Mouse (Mus musculus): ENCODE data around the gene Prim1. TPM values are rescaled to one million over a fixed set of nuclear protein-coding genes. Genes with fewer than 3 reads are reported as not detected.
"Not testable (repeated sequence)": the region's sequence is repeated elsewhere in the genome, so short reads cannot be mapped to it uniquely, and the experiment has no call there.

The Prim1 gene
- polyA plus RNA-seq, 1 experiment: 27.8 TPM

DNA sequence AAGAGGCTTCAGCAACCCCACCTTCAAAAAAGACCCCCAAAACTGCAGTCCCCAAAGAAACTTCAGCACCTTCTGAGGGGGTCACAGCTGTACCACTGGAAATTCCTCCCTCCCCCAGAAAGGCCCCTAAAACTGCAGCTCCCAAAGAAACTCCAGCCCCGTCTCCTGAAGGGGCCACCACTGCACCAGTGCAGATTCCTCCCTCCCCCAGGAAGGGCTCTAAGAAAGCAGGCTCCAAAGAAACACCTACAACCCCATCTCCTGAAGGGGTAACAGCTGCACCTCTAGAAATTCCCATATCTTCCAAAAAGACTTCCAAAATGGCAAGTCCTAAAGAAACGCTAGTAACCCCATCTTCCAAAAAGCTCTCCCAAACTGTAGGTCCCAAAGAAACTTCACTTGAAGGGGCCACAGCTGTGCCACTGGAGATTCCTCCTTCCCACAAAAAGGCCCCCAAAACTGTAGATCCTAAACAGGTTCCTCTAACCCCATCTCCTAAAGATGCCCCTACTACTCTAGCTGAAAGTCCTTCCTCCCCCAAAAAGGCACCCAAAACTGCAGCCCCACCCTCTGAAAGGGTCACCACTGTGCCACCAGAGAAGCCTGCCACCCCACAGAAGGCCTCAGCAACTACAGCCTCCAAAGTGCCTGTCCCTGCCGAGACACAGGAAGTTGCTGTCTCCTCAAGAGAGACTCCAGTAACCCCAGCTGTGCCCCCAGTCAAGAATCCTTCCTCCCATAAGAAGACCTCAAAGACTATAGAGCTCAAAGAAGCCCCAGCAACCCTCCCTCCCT, 28.3 kb downstream of the Prim1 start:
- H3K79me3 ChIP-seq (ENCODE audit: low read depth): peaks cover 79% of the 10 kb centered on the region
- H3K27me3 ChIP-seq (ENCODE audit: control insufficient read depth, insufficient read depth, insufficient read length): no peaks in the 10 kb centered on the region
- H3K79me2 ChIP-seq (ENCODE audit: control insufficient read depth, insufficient read depth): peaks cover 85% of the 10 kb centered on the region
- no peak overlapping the region for H3K4me3 ChIP-seq (ENCODE audit: insufficient read depth, poor library complexity, severe bottlenecking)
- H3K36me3 ChIP-seq (ENCODE audit: control insufficient read depth, insufficient read depth): peaks cover 98% of the 10 kb centered on the region
- no peak overlapping the region for H3ac ChIP-seq (ENCODE audit: control insufficient read depth, insufficient read length, low read depth)
- TF ChIP-seq CTCF (IDR thresholded peaks at IDR 0.05; ENCODE audit: control insufficient read depth, insufficient read depth, insufficient read length) (no peak), MAX (IDR thresholded peaks at IDR 0.05) (no peak), FOSL1 (IDR thresholded peaks at IDR 0.05; ENCODE audit: insufficient read depth, low read length, poor library complexity, severe bottlenecking) (no peak), USF1 (IDR thresholded peaks at IDR 0.05; ENCODE audit: low read depth) (no peak), MYOD1 (IDR thresholded peaks at IDR 0.05; ENCODE audit: control insufficient read depth, insufficient read length, low read depth) (no peak), CEBPB (IDR thresholded peaks at IDR 0.05; ENCODE audit: low read depth) (no peak), MYOG (IDR thresholded peaks at IDR 0.05; ENCODE audit: control insufficient read depth, extremely low read depth, insufficient read length) (no peak)

DNA sequence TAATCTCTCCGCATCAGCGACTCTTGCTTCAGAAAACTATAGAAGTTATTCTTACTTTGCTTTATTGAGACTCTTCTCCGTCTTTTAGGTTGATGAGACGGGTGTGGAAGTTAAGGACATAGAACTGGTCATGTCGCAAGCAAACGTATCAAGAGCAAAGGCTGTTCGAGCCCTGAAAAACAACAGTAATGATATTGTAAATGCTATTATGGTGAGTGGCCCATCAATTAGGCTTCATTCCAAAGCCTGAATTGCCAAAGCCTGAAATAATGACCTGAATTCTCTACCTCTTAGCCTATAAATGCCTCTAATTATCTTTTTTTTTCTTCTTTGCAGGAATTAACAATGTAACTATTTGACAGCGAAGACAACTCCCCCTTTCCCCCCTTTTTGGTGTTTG, 33.2 kb downstream of the Prim1 start:
- no peak overlapping the region for H3ac ChIP-seq (ENCODE audit: control insufficient read depth, insufficient read length, low read depth)
- H3K79me3 ChIP-seq (ENCODE audit: low read depth): peaks cover 32% of the 10 kb centered on the region
- peaks cover 36% of the 10 kb centered on the region for H3K79me2 ChIP-seq (ENCODE audit: control insufficient read depth, insufficient read depth)
- TF ChIP-seq MAX (IDR thresholded peaks at IDR 0.05) (no peak), CTCF (IDR thresholded peaks at IDR 0.05; ENCODE audit: control insufficient read depth, insufficient read depth, insufficient read length) (no peak), MYOD1 (IDR thresholded peaks at IDR 0.05; ENCODE audit: control insufficient read depth, insufficient read length, low read depth) (no peak), CEBPB (IDR thresholded peaks at IDR 0.05; ENCODE audit: low read depth) (no peak), MYOG (IDR thresholded peaks at IDR 0.05; ENCODE audit: control insufficient read depth, extremely low read depth, insufficient read length) (no peak), FOSL1 (IDR thresholded peaks at IDR 0.05; ENCODE audit: insufficient read depth, low read length, poor library complexity, severe bottlenecking) (no peak), USF1 (IDR thresholded peaks at IDR 0.05; ENCODE audit: low read depth) (no peak)
- no peak overlapping the region for H3K4me3 ChIP-seq (ENCODE audit: insufficient read depth, poor library complexity, severe bottlenecking)
- no peaks in the 10 kb centered on the region for H3K27me3 ChIP-seq (ENCODE audit: control insufficient read depth, insufficient read depth, insufficient read length)
- peaks cover 83% of the 10 kb centered on the region for H3K36me3 ChIP-seq (ENCODE audit: control insufficient read depth, insufficient read depth)

DNA sequence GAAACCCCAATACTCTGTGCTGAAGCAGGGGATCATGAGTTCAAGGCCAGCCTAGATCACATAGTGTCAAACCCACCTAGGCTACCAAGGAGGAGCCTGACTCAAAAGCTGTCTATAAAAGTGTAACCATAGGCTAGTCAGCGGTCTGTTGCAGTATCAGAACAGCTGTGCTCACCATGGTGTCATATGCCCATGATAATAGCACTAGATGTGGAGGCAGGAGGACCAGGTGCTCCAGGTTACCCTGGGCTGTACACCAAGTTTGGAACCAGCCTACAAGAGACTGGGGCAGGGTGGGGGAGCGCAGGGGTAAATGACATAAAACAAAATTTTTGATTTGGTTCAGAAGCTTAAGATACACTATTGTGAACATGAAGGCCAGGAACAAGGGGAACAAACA, 34.8 kb downstream of the Prim1 start:
- no peak for TF ChIP-seq MYOD1 (IDR thresholded peaks at IDR 0.05; ENCODE audit: control insufficient read depth, insufficient read length, low read depth)
- peaks cover 67% of the 10 kb centered on the region for H3K36me3 ChIP-seq (ENCODE audit: control insufficient read depth, insufficient read depth)
- H3K79me3 ChIP-seq (ENCODE audit: low read depth): peaks cover 16% of the 10 kb centered on the region
- no peak overlapping the region for H3ac ChIP-seq (ENCODE audit: control insufficient read depth, insufficient read length, low read depth)
- H3K79me2 ChIP-seq (ENCODE audit: control insufficient read depth, insufficient read depth): peaks cover 20% of the 10 kb centered on the region
- H3K27me3 ChIP-seq (ENCODE audit: control insufficient read depth, insufficient read depth, insufficient read length): no peaks in the 10 kb centered on the region
- H3K4me3 ChIP-seq (ENCODE audit: insufficient read depth, poor library complexity, severe bottlenecking): no peak overlapping the region

DNA sequence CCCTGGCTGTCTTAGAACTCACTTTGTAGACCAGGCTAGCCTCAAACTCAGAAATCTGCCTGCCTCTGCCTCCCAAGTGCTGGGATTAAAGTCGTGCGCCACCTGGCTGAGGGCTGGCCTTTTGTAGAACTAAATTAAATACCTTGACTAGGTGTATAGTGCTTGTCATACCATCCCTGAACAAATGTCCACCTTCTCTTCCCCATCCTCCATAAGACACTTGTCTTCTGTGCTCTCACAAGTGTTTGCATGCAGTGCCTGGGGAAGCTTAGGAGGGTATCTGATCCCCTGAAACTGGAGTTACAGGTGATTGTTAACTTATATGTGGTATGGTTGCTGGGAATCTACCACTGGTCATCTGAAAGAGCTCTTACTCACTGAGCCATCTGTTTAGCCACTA, 35.4 kb downstream of the Prim1 start:
- Histone ChIP-seq H3K79me2 (ENCODE audit: control insufficient read depth, insufficient read depth) (peaks cover 14% of the 10 kb centered on the region), H3K27me3 (ENCODE audit: control insufficient read depth, insufficient read depth, insufficient read length) (no peaks in the 10 kb centered on the region), H3ac (ENCODE audit: control insufficient read depth, insufficient read length, low read depth) (no peak overlapping the region), H3K79me3 (ENCODE audit: low read depth) (peaks cover 10% of the 10 kb centered on the region), H3K36me3 (ENCODE audit: control insufficient read depth, insufficient read depth) (peaks cover 61% of the 10 kb centered on the region), H3K4me3 (ENCODE audit: insufficient read depth, poor library complexity, severe bottlenecking) (no peak overlapping the region)
- no peak for TF ChIP-seq CEBPB (IDR thresholded peaks at IDR 0.05; ENCODE audit: low read depth)
- no peak for TF ChIP-seq MYOG (IDR thresholded peaks at IDR 0.05; ENCODE audit: control insufficient read depth, extremely low read depth, insufficient read length)
- no peak for TF ChIP-seq CTCF (IDR thresholded peaks at IDR 0.05; ENCODE audit: control insufficient read depth, insufficient read depth, insufficient read length)
- no peak for TF ChIP-seq MAX (IDR thresholded peaks at IDR 0.05)
- TF ChIP-seq MYOD1 (IDR thresholded peaks at IDR 0.05; ENCODE audit: control insufficient read depth, insufficient read length, low read depth): no peak
- TF ChIP-seq FOSL1 (IDR thresholded peaks at IDR 0.05; ENCODE audit: insufficient read depth, low read length, poor library complexity, severe bottlenecking): no peak

DNA sequence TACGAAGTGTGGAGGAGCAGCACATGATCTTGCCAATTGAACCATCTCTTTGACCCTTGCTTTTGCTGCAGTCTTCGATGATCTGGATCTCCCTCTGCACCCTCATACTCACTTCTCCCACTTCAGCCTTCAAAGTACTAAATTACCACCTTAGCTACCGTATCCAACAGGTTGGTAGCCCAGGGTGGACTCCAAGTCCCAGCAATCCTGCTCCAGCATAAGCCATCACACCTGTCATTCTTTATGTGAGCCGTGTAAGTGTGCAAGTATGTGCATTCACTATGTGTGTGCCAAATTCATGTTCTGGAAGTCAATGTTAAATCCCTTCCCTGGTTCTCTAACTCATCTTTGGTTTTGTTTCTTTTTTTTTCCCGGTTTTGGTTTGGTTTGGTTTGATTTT, 36.6 kb downstream of the Prim1 start:
- Histone ChIP-seq H3K27me3 (ENCODE audit: control insufficient read depth, insufficient read depth, insufficient read length) (no peaks in the 10 kb centered on the region), H3K36me3 (ENCODE audit: control insufficient read depth, insufficient read depth) (peaks cover 48% of the 10 kb centered on the region), H3ac (ENCODE audit: control insufficient read depth, insufficient read length, low read depth) (no peak overlapping the region)

DNA sequence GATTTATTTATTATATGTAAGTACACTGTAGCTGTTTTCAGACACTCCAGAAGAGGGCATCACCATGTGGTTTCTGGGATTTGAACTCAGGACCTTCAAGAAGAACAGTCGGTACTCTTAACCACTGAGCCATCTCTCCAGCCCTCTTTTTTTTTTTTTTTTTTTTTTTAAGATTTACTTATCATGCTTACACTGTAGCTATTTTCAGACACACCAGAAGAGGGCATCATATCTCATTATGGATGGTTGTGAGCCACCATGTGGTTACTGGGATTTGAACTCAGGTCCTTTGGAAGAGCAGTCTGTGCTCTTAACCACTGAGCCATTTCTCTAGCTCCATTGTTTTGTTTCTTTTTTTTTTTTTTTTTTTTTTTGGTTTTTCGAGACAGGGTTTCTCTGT, 37.2 kb downstream of the Prim1 start:
- not testable (repeated sequence) for H3K4me3 ChIP-seq (ENCODE audit: insufficient read depth, poor library complexity, severe bottlenecking); H3ac ChIP-seq (ENCODE audit: control insufficient read depth, insufficient read length, low read depth); H3K79me2 ChIP-seq (ENCODE audit: control insufficient read depth, insufficient read depth); H3K27me3 ChIP-seq (ENCODE audit: control insufficient read depth, insufficient read depth, insufficient read length); H3K79me3 ChIP-seq (ENCODE audit: low read depth)
- peaks cover 43% of the 10 kb centered on the region for H3K36me3 ChIP-seq (ENCODE audit: control insufficient read depth, insufficient read depth)

More for the DNA sequence above, 36.6 kb downstream of the Prim1 start:
- Histone ChIP-seq H3K79me3 (ENCODE audit: low read depth) (peaks cover 2% of the 10 kb centered on the region), H3K4me3 (ENCODE audit: insufficient read depth, poor library complexity, severe bottlenecking) (no peak overlapping the region), H3K79me2 (ENCODE audit: control insufficient read depth, insufficient read depth) (peaks cover 2% of the 10 kb centered on the region)
- TF ChIP-seq MYOD1 (IDR thresholded peaks at IDR 0.05; ENCODE audit: control insufficient read depth, insufficient read length, low read depth) (no peak), MYOG (IDR thresholded peaks at IDR 0.05; ENCODE audit: control insufficient read depth, extremely low read depth, insufficient read length) (no peak), USF1 (IDR thresholded peaks at IDR 0.05; ENCODE audit: low read depth) (no peak), CTCF (IDR thresholded peaks at IDR 0.05; ENCODE audit: control insufficient read depth, insufficient read depth, insufficient read length) (no peak), FOSL1 (IDR thresholded peaks at IDR 0.05; ENCODE audit: insufficient read depth, low read length, poor library complexity, severe bottlenecking) (no peak), MAX (IDR thresholded peaks at IDR 0.05) (no peak)

Data from C2C12 (cell line).